Mouse (Mus musculus): ENCODE measurements around the gene Nkiras1. TPM values are rescaled to one million over a fixed set of nuclear protein-coding genes. Genes with fewer than 3 reads are reported as not detected.
"Not testable (repeated sequence)": the region's sequence is repeated elsewhere in the genome, so short reads cannot be mapped to it uniquely, and the experiment has no call there.

Nkiras1 gene
- polyA plus RNA-seq, 1 experiment from 2014 or later = 25.7 TPM

- H3K9me3 ChIP-seq (replicated peaks) = no peaks in the 10 kb centered on the region
- peak within 1 kb of the TSS; percentile 73 for H3K9ac ChIP-seq
- WGBS = under 1% methylated on average over 62 of the region's 66 CpGs
- no peaks in the 10 kb centered on the region for H3K36me3 ChIP-seq (ENCODE audit: poor library complexity, severe bottlenecking)
- ATAC-seq = peak; percentile 89
- H3K27me3 ChIP-seq = no peaks in the 10 kb centered on the region
- H3K4me1 ChIP-seq = 0 out of 2 replicates have a peak, but pooled peaks cover 4% of the 10 kb centered on the region
- H3K27ac ChIP-seq = peak within 1 kb of the TSS; percentile 69
- H3K4me3 ChIP-seq = peak within 1 kb of the TSS; percentile 77
- H3K4me2 ChIP-seq = peak within 1 kb of the TSS; percentile 77
Measured at GRCm38 (mm10) chr14:18238750-18239731, 31.9 kb upstream of the Nkiras1 start, which contains the start of gene Nr1d2. Gene Nr1d2 (minus strand): TSS chr14:18239127.

GRCm38 (mm10) chr14:18240132-18240531, 30.8 kb upstream of the Nkiras1 start:
- Histone ChIP-seq H3K36me3 (ENCODE audit: poor library complexity, severe bottlenecking) (no peaks in the 10 kb centered on the region), H3K9me3 (replicated peaks) (no peaks in the 10 kb centered on the region), H3K4me1 (0 out of 2 replicates have a peak, but pooled peaks cover 4% of the 10 kb centered on the region), H3K9ac (no peak overlapping the region), H3K4me3 (no peak overlapping the region), H3K27me3 (no peaks in the 10 kb centered on the region), H3K4me2 (no peak overlapping the region), H3K27ac (no peak overlapping the region)
- 74% methylated on average over 7 of the region's 7 CpGs for WGBS
- no peak for ATAC-seq

- no peak for ATAC-seq
Measured at GRCm38 (mm10) chr14:18241786-18242185, 29.1 kb upstream of the Nkiras1 start.

GRCm38 (mm10) chr14:18242638-18243130, 28.3 kb upstream of the Nkiras1 start:
- WGBS = 90% methylated on average over 21 of the region's 21 CpGs
- no peaks in the 10 kb centered on the region for H3K27me3 ChIP-seq
- no peaks in the 10 kb centered on the region for H3K36me3 ChIP-seq (ENCODE audit: poor library complexity, severe bottlenecking)
- no peak overlapping the region for H3K4me3 ChIP-seq
- no peak overlapping the region for H3K27ac ChIP-seq
- no peak overlapping the region for H3K4me2 ChIP-seq
- no peak overlapping the region for H3K9ac ChIP-seq
- H3K9me3 ChIP-seq (replicated peaks) = no peaks in the 10 kb centered on the region
- no peak for ATAC-seq
- H3K4me1 ChIP-seq = 0 out of 2 replicates have a peak, but pooled peaks cover 2% of the 10 kb centered on the region

More at GRCm38 (mm10) chr14:18241786-18242185, 29.1 kb upstream of the Nkiras1 start:
- 88% methylated on average over 4 of the region's 4 CpGs for WGBS
- Histone ChIP-seq H3K4me2 (no peak overlapping the region), H3K27ac (no peak overlapping the region), H3K27me3 (no peaks in the 10 kb centered on the region), H3K9ac (no peak overlapping the region), H3K36me3 (ENCODE audit: poor library complexity, severe bottlenecking) (no peaks in the 10 kb centered on the region), H3K9me3 (replicated peaks) (no peaks in the 10 kb centered on the region), H3K4me1 (0 out of 2 replicates have a peak, but pooled peaks cover 4% of the 10 kb centered on the region), H3K4me3 (no peak overlapping the region)

GRCm38 (mm10) chr14:18261203-18261602, 9.7 kb upstream of the Nkiras1 start:
- Histone ChIP-seq H3K4me2 (no peak overlapping the region), H3K4me3 (no peak overlapping the region), H3K9me3 (replicated peaks) (no peaks in the 10 kb centered on the region), H3K9ac (no peak overlapping the region), H3K27me3 (no peaks in the 10 kb centered on the region), H3K27ac (no peak overlapping the region), H3K36me3 (ENCODE audit: poor library complexity, severe bottlenecking) (peaks cover 5% of the 10 kb centered on the region; the same call in 1 of the 2 replicates), H3K4me1 (peaks cover 23% of the 10 kb centered on the region)
- no peak for ATAC-seq
- 87% methylated on average over 3 of the region's 3 CpGs for WGBS

- no peaks in the 10 kb centered on the region for H3K9me3 ChIP-seq (replicated peaks)
- H3K27ac ChIP-seq = peak overlapping the region; percentile 78
- no peaks in the 10 kb centered on the region for H3K27me3 ChIP-seq
- WGBS = 16% methylated on average over 4 of the region's 4 CpGs
- H3K9ac ChIP-seq = no peak overlapping the region
- peak; percentile 91 for ATAC-seq
- H3K36me3 ChIP-seq (ENCODE audit: poor library complexity, severe bottlenecking) = peaks cover 24% of the 10 kb centered on the region
- no peak overlapping the region for H3K4me3 ChIP-seq
- H3K4me2 ChIP-seq = no peak overlapping the region
- peaks cover 24% of the 10 kb centered on the region for H3K4me1 ChIP-seq
Measured at GRCm38 (mm10) chr14:18263427-18263826, 7.5 kb upstream of the Nkiras1 start.

GRCm38 (mm10) chr14:18269947-18270528, 898 bp upstream of the Nkiras1 start:
- H3K9ac ChIP-seq = peak overlapping the region; percentile 98
- peaks cover 31% of the 10 kb centered on the region for H3K36me3 ChIP-seq (ENCODE audit: poor library complexity, severe bottlenecking)
- peak; percentile 0 for ATAC-seq
- H3K27me3 ChIP-seq; H3K9me3 ChIP-seq (replicated peaks): not testable (repeated sequence)
- peak overlapping the region; percentile 91 for H3K4me3 ChIP-seq
- H3K27ac ChIP-seq = peak overlapping the region; percentile 82
- H3K4me1 ChIP-seq = peaks cover 20% of the 10 kb centered on the region
- peak overlapping the region; percentile 80 for H3K4me2 ChIP-seq
- WGBS = under 1% methylated on average over 24 of the region's 24 CpGs

- Histone ChIP-seq H3K27ac (no peak overlapping the region), H3K9ac (peak overlapping the region; percentile 72; the same call in 1 of the 2 replicates)
- WGBS = 2% methylated on average over 7 of the region's 7 CpGs
Measured at GRCm38 (mm10) chr14:18271666-18272065, 730 bp downstream of the Nkiras1 start.

GRCm38 (mm10) chr14:18274526-18274925, 3.6 kb downstream of the Nkiras1 start:
- Histone ChIP-seq H3K27me3 (no peaks in the 10 kb centered on the region), H3K4me1 (peaks cover 11% of the 10 kb centered on the region), H3K27ac (no peak overlapping the region), H3K36me3 (ENCODE audit: poor library complexity, severe bottlenecking) (peaks cover 28% of the 10 kb centered on the region), H3K9me3 (replicated peaks) (0 out of 2 replicates have a peak, but pooled peaks cover 2% of the 10 kb centered on the region), H3K4me3 (no peak overlapping the region), H3K9ac (no peak overlapping the region), H3K4me2 (no peak overlapping the region)
- WGBS = 69% methylated on average over 1 of the region's 1 CpGs
- no peak for ATAC-seq

More at GRCm38 (mm10) chr14:18271666-18272065, 730 bp downstream of the Nkiras1 start:
- Histone ChIP-seq H3K36me3 (ENCODE audit: poor library complexity, severe bottlenecking) (peaks cover 27% of the 10 kb centered on the region), H3K4me3 (peak overlapping the region; percentile 91), H3K9me3 (replicated peaks) (no peaks in the 10 kb centered on the region), H3K27me3 (no peaks in the 10 kb centered on the region), H3K4me1 (peaks cover 20% of the 10 kb centered on the region), H3K4me2 (peak overlapping the region; percentile 68)
- 0 out of 2 replicates have a peak, but pooled peaks have one; percentile 3 for ATAC-seq

- H3K36me3 ChIP-seq (ENCODE audit: poor library complexity, severe bottlenecking) = peaks cover 44% of the 10 kb centered on the region
- H3K27ac ChIP-seq = no peak overlapping the region
- no peak overlapping the region for H3K4me2 ChIP-seq
- H3K4me1 ChIP-seq = no peaks in the 10 kb centered on the region
- no peaks in the 10 kb centered on the region for H3K27me3 ChIP-seq
- H3K9ac ChIP-seq = no peak overlapping the region
- ATAC-seq = no peak
- H3K4me3 ChIP-seq = no peak overlapping the region
- WGBS = 81% methylated on average over 5 of the region's 5 CpGs
- H3K9me3 ChIP-seq (replicated peaks) = 0 out of 2 replicates have a peak, but pooled peaks cover 2% of the 10 kb centered on the region
Measured at GRCm38 (mm10) chr14:18280375-18280774, 9.4 kb downstream of the Nkiras1 start.

GRCm38 (mm10) chr14:18284581-18284980, 13.6 kb downstream of the Nkiras1 start:
- Histone ChIP-seq H3K27me3 (no peaks in the 10 kb centered on the region), H3K4me3 (no peak overlapping the region), H3K36me3 (ENCODE audit: poor library complexity, severe bottlenecking) (peaks cover 17% of the 10 kb centered on the region), H3K9me3 (replicated peaks) (no peaks in the 10 kb centered on the region), H3K4me1 (no peaks in the 10 kb centered on the region), H3K9ac (no peak overlapping the region), H3K27ac (no peak overlapping the region), H3K4me2 (no peak overlapping the region)
- WGBS = 93% methylated on average over 2 of the region's 2 CpGs
- 0 out of 2 replicates have a peak, but pooled peaks have one; percentile 19 for ATAC-seq

- ATAC-seq = no peak
- H3K4me3 ChIP-seq = no peak overlapping the region
- no peak overlapping the region for H3K4me2 ChIP-seq
- 93% methylated on average over 3 of the region's 3 CpGs for WGBS
- no peak overlapping the region for H3K9ac ChIP-seq
- no peak overlapping the region for H3K27ac ChIP-seq
- H3K4me1 ChIP-seq = no peaks in the 10 kb centered on the region
- peaks cover 12% of the 10 kb centered on the region for H3K36me3 ChIP-seq (ENCODE audit: poor library complexity, severe bottlenecking)
- H3K27me3 ChIP-seq = no peaks in the 10 kb centered on the region
- no peaks in the 10 kb centered on the region for H3K9me3 ChIP-seq (replicated peaks)
Measured at GRCm38 (mm10) chr14:18285476-18285875, 14.5 kb downstream of the Nkiras1 start.
